ENCODE assay signal across 11 mouse cellular contexts in genomic region chr19:44300520-44300919, GRCm38 (mm10). TPM values are rescaled to one million over a fixed set of nuclear protein-coding genes. Genes with fewer than 3 reads are reported as not detected.
A peak's percentile ranks its signal among the peaks of the same experiment; 100 is the strongest.
DNase-seq lines count a peak whose midpoint lies in the region; ATAC-seq and TF ChIP-seq lines count a peak whose summit lies in the region.
"Had no signal": no experiment of that assay in that cellular context is flagged by ENCODE, and none has a peak within 500 bp of the region (broad histone marks: within the 10 kb centered on the region; RNA-seq: fewer than 3 reads in every experiment).

No protein-coding gene starts in this region.

- TF ChIP-seq POLR2A in CH12.LX (IDR thresholded peaks at IDR 0.05; ENCODE audit: low read depth, low read length) (0 out of 2 replicates have a peak, but pooled peaks have one; percentile 19), MEL (IDR thresholded peaks at IDR 0.05; ENCODE audit: control insufficient read depth in 1 of 2, insufficient read depth in 1 of 2, low read depth in 1 of 2, low read length in 2 of 2, poor library complexity in 1 of 2) (0 out of 4 replicates have a peak, but pooled peaks of 1 of the 2 experiments have one; percentile 39)

- 78% methylated on average over 7 of the region's 7 CpGs for WGBS in hindbrain, embryonic 13.5 days
- WGBS in midbrain, embryonic 12.5 days = 82% methylated on average over 7 of the region's 7 CpGs

- no peak for TF ChIP-seq EP300 in CH12.LX (IDR thresholded peaks at IDR 0.05; ENCODE audit: low read length)
- TF ChIP-seq EP300 in MEL (IDR thresholded peaks at IDR 0.05; ENCODE audit: low read depth in 1 of 2, low read length in 2 of 2) = no peak

- H3K4me2 ChIP-seq in CH12.LX (ENCODE audit: insufficient read depth, low read depth, poor library complexity, severe bottlenecking) = no peak overlapping the region
- peak overlapping the region; percentile 96 for H3K4me2 ChIP-seq in hindbrain, embryonic 13.5 days
- H3K4me2 ChIP-seq in midbrain, embryonic 12.5 days (replicated peaks) = peak overlapping the region; percentile 99

- DNase-seq in CH12.LX (ENCODE audit: extremely low read depth) (no peak), MEL (ENCODE audit: low read depth, low spot score) (peak; percentile 46)
- DNase-seq in c-Kit-positive CD71-positive TER-119-positive erythroid progenitor cells, embryonic 14.5 days (ENCODE audit: low spot score) = no peak
- no peak for DNase-seq in right cerebral cortex, postnatal 4 days
- DNase-seq in thymus, postnatal 4 days = no peak
- DNase-seq: heart, adult 2 months; right cerebral cortex, postnatal 14 days had no signal

- H3K4me3 ChIP-seq in CH12.LX (replicated peaks in 1 of 3; ENCODE audit: low read depth in 2 of 3, low read length in 2 of 3, poor library complexity in 1 of 3) (no peak overlapping the region), MEL (ENCODE audit: control insufficient read depth in 1 of 2, insufficient read depth in 1 of 2, low read depth in 2 of 2, low read length in 2 of 2) (no peak overlapping the region)
- H3K4me3 ChIP-seq in hindbrain, embryonic 13.5 days = peak overlapping the region; percentile 11
- H3K4me3 ChIP-seq in midbrain, embryonic 12.5 days = peak overlapping the region; percentile 14; the same call in 1 of the 2 replicates
- H3K4me3 ChIP-seq: heart, adult 2 months had no signal

- H3K9ac ChIP-seq in CH12.LX (ENCODE audit: insufficient read depth, low read depth) (no peak overlapping the region), MEL (ENCODE audit: control insufficient read depth, low read depth, low read length, poor library complexity, severe bottlenecking) (no peak overlapping the region)
- H3K9ac ChIP-seq in hindbrain, embryonic 13.5 days = peak overlapping the region; percentile 30; the same call in 1 of the 2 replicates
- 0 out of 2 replicates have a peak overlapping the region, but pooled peaks have one; percentile 44 for H3K9ac ChIP-seq in midbrain, embryonic 12.5 days (replicated peaks)

- H3K79me2 ChIP-seq in CH12.LX (replicated peaks; ENCODE audit: control insufficient read depth, extremely low read depth, insufficient read depth, poor library complexity, severe bottlenecking) = peaks cover 62% of the 10 kb centered on the region
- peaks cover 43% of the 10 kb centered on the region for H3K79me2 ChIP-seq in MEL (ENCODE audit: control insufficient read depth, insufficient read depth, low read length, poor library complexity)

- ATAC-seq in hindbrain, embryonic 13.5 days (ENCODE audit: low FRiP score) = no peak
- ATAC-seq in midbrain, embryonic 12.5 days (ENCODE audit: low FRiP score, low read depth) = no peak

- dilution Hi-C loops in CH12.LX (cut with MboI; ENCODE audit: extremely low pct_ligation_motif_present, extremely low pct_unique_long_range_greater_than_20kb, low sequenced_read_pairs) = no loop called here

- H3K36me3 ChIP-seq in CH12.LX (replicated peaks in 1 of 2; ENCODE audit: control insufficient read depth in 1 of 2, insufficient read depth in 1 of 2, low read length in 1 of 2) (peaks cover 90 to 94% of the 10 kb centered on the region in 2 experiments), MEL (ENCODE audit: control insufficient read depth in 1 of 2, insufficient read depth in 2 of 2, low read length in 2 of 2) (peaks cover 56 to 73% of the 10 kb centered on the region in 2 experiments)
- H3K36me3 ChIP-seq in hindbrain, embryonic 13.5 days = peaks cover 98% of the 10 kb centered on the region
- H3K36me3 ChIP-seq in midbrain, embryonic 12.5 days = peaks cover 98% of the 10 kb centered on the region

- TF ChIP-seq CTCF in CH12.LX (conservative IDR thresholded peaks at IDR 0.05 in 1 of 2, IDR thresholded peaks at IDR 0.05 in 1 of 2; ENCODE audit: low read depth in 2 of 2, low read length in 2 of 2) = no peak
- no peak for TF ChIP-seq CTCF in MEL (IDR thresholded peaks at IDR 0.05 in 2 of 3, conservative IDR thresholded peaks at IDR 0.05 in 1 of 3; ENCODE audit: control insufficient read depth in 1 of 3, insufficient read depth in 1 of 3, low read depth in 2 of 3, low read length in 3 of 3, poor library complexity in 1 of 3, severe bottlenecking in 1 of 3)

- H3K27ac ChIP-seq in CH12.LX (ENCODE audit: insufficient read depth, low read depth) (peak overlapping the region; percentile 5), MEL (ENCODE audit: control insufficient read depth, low read depth, low read length) (peak overlapping the region; percentile 8)
- peak overlapping the region; percentile 30; the same call in 1 of the 2 replicates for H3K27ac ChIP-seq in hindbrain, embryonic 13.5 days
- no peak overlapping the region for H3K27ac ChIP-seq in midbrain, embryonic 12.5 days (replicated peaks)
- H3K27ac ChIP-seq: heart, adult 2 months; kidney, postnatal 0 days had no signal

- H3K27me3 ChIP-seq in CH12.LX (replicated peaks) (no peaks in the 10 kb centered on the region), MEL (ENCODE audit: control insufficient read depth in 1 of 2, insufficient read depth in 2 of 2, low read length in 2 of 2) (no peaks in the 10 kb centered on the region)
- H3K27me3 ChIP-seq in hindbrain, embryonic 13.5 days = no peaks in the 10 kb centered on the region
- no peaks in the 10 kb centered on the region for H3K27me3 ChIP-seq in midbrain, embryonic 12.5 days

- no peak for TF ChIP-seq RAD21 in CH12.LX (IDR thresholded peaks at IDR 0.05; ENCODE audit: low read depth, low read length)
- no peak for TF ChIP-seq RAD21 in MEL (IDR thresholded peaks at IDR 0.05; ENCODE audit: low read depth, low read length)

- in situ Hi-C loops in CH12.LX (cut with MboI; ENCODE audit: low pct_ligation_motif_present, low pct_unique_long_range_greater_than_20kb, low sequenced_read_pairs) = no loop called here

- H3K9me3 ChIP-seq in CH12.LX (replicated peaks; ENCODE audit: low read length) = no peaks in the 10 kb centered on the region
- no peaks in the 10 kb centered on the region for H3K9me3 ChIP-seq in MEL (replicated peaks; ENCODE audit: insufficient read depth, low read length)
- no peaks in the 10 kb centered on the region for H3K9me3 ChIP-seq in hindbrain, embryonic 13.5 days
- H3K9me3 ChIP-seq in midbrain, embryonic 12.5 days = no peaks in the 10 kb centered on the region

- H3K4me1 ChIP-seq in CH12.LX (ENCODE audit: control insufficient read depth in 1 of 2, insufficient read depth in 2 of 2) (peaks cover 18 to 69% of the 10 kb centered on the region in 2 experiments), MEL (ENCODE audit: control insufficient read depth in 1 of 2, insufficient read depth in 2 of 2, low read length in 2 of 2) (peaks cover 4 to 60% of the 10 kb centered on the region in 2 experiments)
- H3K4me1 ChIP-seq in hindbrain, embryonic 13.5 days (replicated peaks) = peaks cover 82% of the 10 kb centered on the region
- peaks cover 75% of the 10 kb centered on the region for H3K4me1 ChIP-seq in midbrain, embryonic 12.5 days

TF ChIP-seq in CH12.LX, 34 proteins besides CTCF, POLR2A, EP300 and RAD21:
- TF ChIP-seq KAT2A (IDR thresholded peaks at IDR 0.05; ENCODE audit: insufficient replicate concordance, low read length) (no peak), MAFK (IDR thresholded peaks at IDR 0.05; ENCODE audit: insufficient replicate concordance, low read length) (0 out of 2 replicates have a peak, but pooled peaks have one; percentile 8), NELFE (IDR thresholded peaks at IDR 0.05; ENCODE audit: low read depth, low read length) (no peak), UBTF (IDR thresholded peaks at IDR 0.05; ENCODE audit: low read depth, low read length) (no peak), RCOR1 (conservative IDR thresholded peaks at IDR 0.05; ENCODE audit: low read depth, low read length) (no peak), PAX5 (IDR thresholded peaks at IDR 0.05; ENCODE audit: low read length) (no peak)

TF ChIP-seq in MEL, 35 proteins besides CTCF, POLR2A, EP300 and RAD21:
- no peak for TF ChIP-seq TAL1 (IDR thresholded peaks at IDR 0.05; ENCODE audit: low read length)
- TF ChIP-seq KAT2A (conservative IDR thresholded peaks at IDR 0.05; ENCODE audit: low read depth, low read length) = no peak
- no peak for TF ChIP-seq ELF1 (IDR thresholded peaks at IDR 0.05; ENCODE audit: low read depth, low read length)
- TF ChIP-seq SIN3A (IDR thresholded peaks at IDR 0.05; ENCODE audit: low read length) = no peak
- TF ChIP-seq SMC3 (IDR thresholded peaks at IDR 0.05; ENCODE audit: low read depth, low read length) = 0 out of 2 replicates have a peak, but pooled peaks have one; percentile 5
- no peak for TF ChIP-seq TCF12 (IDR thresholded peaks at IDR 0.05; ENCODE audit: low read depth, low read length)
- TF ChIP-seq MYB (IDR thresholded peaks at IDR 0.05; ENCODE audit: low read depth, low read length) = no peak
- no peak for TF ChIP-seq ETS1 (IDR thresholded peaks at IDR 0.05; ENCODE audit: low read depth, low read length)
TF ChIP-seq in MEL: peak in this region for 1.

RNA-seq across cellular contexts. Expression of gene Scd2, which starts 7.0 kb away (rescaled TPM):
- 204 and 212 TPM in 2 replicates for total RNA-seq in CH12.LX (2012; rRNA removed)
- 123 and 205 TPM in 2 replicates for total RNA-seq in CH12.LX (2014; rRNA removed)
- 274 and 408 TPM in 2 replicates for polyA plus RNA-seq in CH12.LX (2012; ENCODE audit: insufficient read length, low read depth)
- total RNA-seq in MEL (2012; rRNA removed) = 392 and 554 TPM in 2 replicates
- 100 to 1,000 TPM in 1 of 2 experiments, 10 to 100 TPM in 1; 47.4 to 593 TPM for polyA plus RNA-seq in MEL (2012; ENCODE audit: insufficient read depth in 1 of 2, insufficient read length in 2 of 2, low read depth in 1 of 2, low replicate concordance in 2 of 2, missing spikeins in 1 of 2)
- polyA plus RNA-seq in hindbrain, embryonic 13.5 days (2015; fragmentation: Nextera tagmentation; extraction: Ambion mirVana) = 246 and 249 TPM in 2 replicates
- 419 and 424 TPM in 2 replicates for polyA plus RNA-seq in midbrain, embryonic 12.5 days (2016; fragmentation: Nextera tagmentation; extraction: Ambion mirVana)

RNA-seq across cellular contexts. Expression of gene Scd4, which starts 32.4 kb away (rescaled TPM):
- 0.08 TPM in 1 of 2 replicates, not detected in the other for total RNA-seq in CH12.LX (2012; rRNA removed)
- total RNA-seq in CH12.LX (2014; rRNA removed) = 0.18 TPM in 1 of 2 replicates, not detected in the other
- polyA plus RNA-seq in CH12.LX (2012; ENCODE audit: insufficient read length, low read depth) = 0.10 and 0.11 TPM in 2 replicates
- total RNA-seq in MEL (2012; rRNA removed) = 0.16 and 0.31 TPM in 2 replicates
- under 1 TPM in 1 of 2 experiments, not detected in 1; 0.36 TPM for polyA plus RNA-seq in MEL (2012; ENCODE audit: insufficient read depth in 1 of 2, insufficient read length in 2 of 2, low read depth in 1 of 2, low replicate concordance in 2 of 2, missing spikeins in 1 of 2)
- 0.09 and 0.19 TPM in 2 replicates for polyA plus RNA-seq in hindbrain, embryonic 13.5 days (2015; fragmentation: Nextera tagmentation; extraction: Ambion mirVana)
- 0.10 and 0.11 TPM in 2 replicates for polyA plus RNA-seq in midbrain, embryonic 12.5 days (2016; fragmentation: Nextera tagmentation; extraction: Ambion mirVana)
- polyA plus RNA-seq: embryonic facial prominence, embryonic 11.5 days had no signal

Comparison
In these comparisons a context has a peak if more than half of its experiments do, and no peak if none do; other contexts are left out.
1. H3K4me3 ChIP-seq: peak in hindbrain, embryonic 13.5 days (single experiment) and midbrain, embryonic 12.5 days (single experiment); none in CH12.LX (0 of 3) and MEL (0 of 2).
2. H3K9ac ChIP-seq: peak in hindbrain, embryonic 13.5 days (single experiment) and midbrain, embryonic 12.5 days (single experiment); none in CH12.LX (single experiment) and MEL (single experiment).
3. Of the 35 proteins assayed by ChIP-seq in both MEL and CH12.LX: peak only in MEL: SMC3; only in CH12.LX: MAFK; in both: none; in neither: 32; mixed calls (peak in some experiments, not most) for 1.